Mouse (Mus musculus) heart, postnatal 25 days (tissue): Measurements from ENCODE around the gene Grn. TPM values are rescaled to one million over a fixed set of nuclear protein-coding genes. Genes with fewer than 3 reads are reported as not detected.

Experiments used
- DNase-seq: peaks from one replicate; pipeline ENCODE4 v3.0.0; 2022; ENCODE audit warnings: low spot score
- intact Hi-C: fragments of 180-260 bp; cut with DNase I; formaldehyde crosslinking; loops from one replicate; pipeline ENCODE4 v1.15.1; 2025
- total RNA-seq, 2 experiments: library from RNA; stranded (reverse); gene quantifications; 2 replicates each; pipeline ENCODE4 v1.2.3; 2021

Grn gene
- total RNA-seq, 2 experiments from 2014 or later: 101 to 104 TPM

DNA sequence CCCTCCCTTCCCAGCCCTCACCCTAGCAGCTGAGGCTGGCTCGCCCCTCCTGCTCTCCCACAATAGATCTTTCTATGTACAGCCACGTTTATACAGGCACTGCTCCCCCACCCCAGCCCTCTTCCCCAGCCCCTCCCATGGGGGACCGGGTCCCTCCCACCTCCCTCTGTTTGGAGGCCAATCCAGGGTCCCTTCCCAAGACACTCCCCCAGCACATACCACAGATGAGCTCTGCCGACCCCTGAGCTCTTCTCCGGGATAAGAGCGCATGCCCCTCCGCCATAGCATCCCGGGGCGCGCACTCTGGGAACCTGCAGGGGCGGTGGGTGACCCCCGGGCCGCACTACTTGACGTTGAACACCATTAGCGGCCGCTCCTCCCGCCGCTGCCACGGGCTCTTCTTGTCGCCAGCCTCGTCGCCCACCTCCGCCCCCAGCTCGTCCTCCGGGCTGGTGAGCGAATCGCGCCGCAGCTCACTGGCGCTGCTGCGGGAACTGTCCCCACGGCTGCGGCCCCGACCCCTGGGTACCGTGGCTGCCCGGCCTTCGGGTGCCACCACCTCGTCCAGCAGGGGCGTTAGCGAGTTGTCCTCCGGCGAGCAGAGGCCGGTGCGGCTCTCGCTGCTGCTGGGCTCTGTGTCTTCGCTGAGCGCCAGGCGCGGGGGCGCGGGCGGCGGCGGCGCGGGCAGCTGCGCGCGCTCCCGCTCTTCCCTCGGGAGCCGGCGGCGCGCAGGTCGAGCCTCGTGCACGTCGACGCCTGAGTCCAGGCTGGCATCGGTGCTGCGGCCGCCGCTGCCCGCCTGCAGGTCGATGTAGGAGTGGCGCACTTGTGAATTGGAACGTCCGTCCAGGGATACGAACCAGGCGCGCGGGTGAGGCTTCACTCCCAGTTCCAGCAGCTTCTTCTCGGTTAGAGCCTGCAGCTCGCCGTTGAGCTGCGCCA is 7.3 kb downstream of the Grn start:
- no peak for DNase-seq
- intact Hi-C loops: no loop called here

- intact Hi-C loops: no loop called here
- DNase-seq: no peak
These were observed 8.3 kb downstream of the Grn start for GRCm38 (mm10) chr11:102438212-102439092.

DNA sequence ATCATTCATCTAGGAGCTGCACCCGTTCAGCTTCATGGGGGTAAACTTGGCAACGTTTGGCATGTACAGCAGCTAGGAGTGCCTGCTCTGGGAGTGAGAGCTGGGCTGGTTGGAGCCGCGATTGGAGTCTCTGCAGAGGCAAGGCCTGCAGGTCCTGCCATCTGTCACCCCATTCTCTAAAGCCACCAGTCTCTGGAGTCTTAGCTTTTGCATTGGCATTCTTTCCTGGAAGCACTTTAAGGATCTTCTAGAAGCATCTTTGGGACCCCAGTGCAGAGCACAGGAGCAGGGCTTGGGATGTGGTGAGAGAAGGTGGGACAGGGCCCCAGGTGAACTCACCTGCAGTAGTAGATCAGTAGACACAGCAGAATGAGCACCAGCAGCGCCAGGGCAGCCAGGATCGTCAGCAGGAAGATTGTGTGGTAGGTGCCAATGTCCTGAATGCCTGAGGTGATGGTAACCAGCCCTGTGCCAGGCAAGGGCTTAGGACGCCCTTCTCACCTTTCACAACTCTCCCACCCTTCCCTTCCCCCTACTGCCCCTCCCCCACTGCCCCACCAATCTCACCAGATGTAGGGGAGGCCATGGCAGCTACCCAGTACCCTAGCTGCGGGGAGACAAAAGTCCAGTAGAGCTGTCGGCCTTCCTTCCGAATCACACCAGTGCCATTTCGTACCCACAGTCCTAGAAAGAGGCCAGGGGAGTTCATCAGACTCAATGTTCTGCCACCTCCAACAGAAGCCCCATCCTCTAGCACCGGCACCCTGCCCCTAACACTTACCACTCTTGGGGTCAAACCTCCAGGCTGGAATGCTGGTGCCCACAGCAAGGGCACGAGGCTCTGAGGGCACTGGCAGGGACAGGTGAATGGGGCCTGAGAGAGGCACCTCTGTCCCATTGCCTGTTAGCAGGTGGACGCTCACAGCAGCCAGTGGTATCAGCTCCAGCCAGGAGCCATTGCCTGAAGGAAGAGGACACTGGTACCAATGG is 9.3 kb downstream of the Grn start:
- DNase-seq: no peak
- intact Hi-C loops: no loop called here

- DNase-seq: no peak
- intact Hi-C loops: no loop called here
These were observed 10.1 kb downstream of the Grn start for GRCm38 (mm10) chr11:102440255-102440654.

- DNase-seq: no peak
- intact Hi-C loops: no loop called here
These were observed 11.3 kb downstream of the Grn start for GRCm38 (mm10) chr11:102441434-102441833.

- DNase-seq: no peak
These were observed 12.0 kb downstream of the Grn start for GRCm38 (mm10) chr11:102442089-102442488.

GRCm38 (mm10) chr11:102443740-102444139 is 13.6 kb downstream of the Grn start:
- intact Hi-C loops: no loop called here
- no peak for DNase-seq

More at GRCm38 (mm10) chr11:102442089-102442488, 12.0 kb downstream of the Grn start:
- intact Hi-C loops: no loop called here

- intact Hi-C loops: no loop called here
- no peak for DNase-seq
These were observed 14.2 kb downstream of the Grn start for GRCm38 (mm10) chr11:102444321-102444720.

- no peak for DNase-seq
- intact Hi-C loops: no loop called here
These were observed 14.7 kb downstream of the Grn start for GRCm38 (mm10) chr11:102444781-102445180.

DNA sequence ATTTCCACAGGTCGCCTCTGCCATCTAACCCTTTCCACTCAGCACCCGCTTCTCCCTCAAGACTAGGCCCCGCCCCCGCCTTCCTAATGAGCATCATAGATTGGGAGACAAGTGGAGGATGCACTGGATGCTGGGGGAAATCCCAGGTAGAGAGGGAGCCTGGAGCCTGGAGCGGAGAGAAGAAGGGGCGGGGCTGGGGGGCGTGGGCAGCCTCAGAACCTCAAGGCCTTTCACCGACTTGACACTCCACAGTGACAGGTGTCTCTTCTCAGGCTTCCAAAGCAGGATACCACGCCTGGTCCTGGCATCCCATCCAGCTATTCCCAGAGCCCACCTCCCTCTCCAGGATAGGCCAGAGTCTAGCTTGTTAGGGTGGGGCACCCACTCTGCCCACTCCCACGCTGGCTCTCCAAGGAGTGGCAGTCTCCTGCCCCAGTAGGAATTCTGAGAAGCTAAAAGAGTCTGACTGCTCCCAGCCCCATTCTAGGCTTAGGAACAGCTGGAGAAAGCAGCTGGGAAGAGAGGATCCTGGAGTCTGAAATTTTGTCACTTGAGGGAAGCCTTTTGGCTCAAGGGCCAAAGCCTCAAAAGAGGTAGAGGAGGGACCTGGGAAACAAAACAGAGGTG is 15.3 kb downstream of the Grn start:
- intact Hi-C loops: no loop called here
- DNase-seq: peak; percentile 61

- intact Hi-C loops: no loop called here
- DNase-seq: no peak
These were observed 15.8 kb downstream of the Grn start for GRCm38 (mm10) chr11:102445891-102446361.

- intact Hi-C loops: no loop called here
- DNase-seq: no peak
These were observed 16.7 kb downstream of the Grn start for GRCm38 (mm10) chr11:102446581-102447461.

- intact Hi-C loops: no loop called here
- peak; percentile 59 for DNase-seq
These were observed 17.4 kb downstream of the Grn start, which contains the start of gene Fam171a2 for GRCm38 (mm10) chr11:102447497-102447896. Fam171a2 (minus strand) TSS chr11:102447682.

DNA sequence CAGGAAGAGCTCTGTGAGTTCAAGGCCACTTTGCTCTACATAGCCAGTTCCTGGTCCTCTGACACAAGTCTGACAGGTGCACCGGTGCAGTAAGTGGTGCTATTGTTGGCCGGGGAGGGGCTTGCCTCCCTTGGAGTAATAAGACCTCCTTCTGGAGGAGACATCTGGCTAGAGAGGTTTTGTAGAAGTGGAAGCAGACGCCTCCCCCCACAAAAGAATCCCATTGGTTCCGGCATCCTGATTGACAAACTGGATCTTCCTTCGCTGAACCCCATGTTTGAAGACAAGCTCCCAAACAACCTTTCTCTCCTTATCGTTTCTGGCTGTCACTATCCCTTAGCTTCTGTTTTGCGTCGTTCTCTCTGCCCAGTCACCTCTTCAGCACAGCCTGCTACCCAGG is 18.2 kb downstream of the Grn start:
- DNase-seq: no peak
- intact Hi-C loops: no loop called here

DNA sequence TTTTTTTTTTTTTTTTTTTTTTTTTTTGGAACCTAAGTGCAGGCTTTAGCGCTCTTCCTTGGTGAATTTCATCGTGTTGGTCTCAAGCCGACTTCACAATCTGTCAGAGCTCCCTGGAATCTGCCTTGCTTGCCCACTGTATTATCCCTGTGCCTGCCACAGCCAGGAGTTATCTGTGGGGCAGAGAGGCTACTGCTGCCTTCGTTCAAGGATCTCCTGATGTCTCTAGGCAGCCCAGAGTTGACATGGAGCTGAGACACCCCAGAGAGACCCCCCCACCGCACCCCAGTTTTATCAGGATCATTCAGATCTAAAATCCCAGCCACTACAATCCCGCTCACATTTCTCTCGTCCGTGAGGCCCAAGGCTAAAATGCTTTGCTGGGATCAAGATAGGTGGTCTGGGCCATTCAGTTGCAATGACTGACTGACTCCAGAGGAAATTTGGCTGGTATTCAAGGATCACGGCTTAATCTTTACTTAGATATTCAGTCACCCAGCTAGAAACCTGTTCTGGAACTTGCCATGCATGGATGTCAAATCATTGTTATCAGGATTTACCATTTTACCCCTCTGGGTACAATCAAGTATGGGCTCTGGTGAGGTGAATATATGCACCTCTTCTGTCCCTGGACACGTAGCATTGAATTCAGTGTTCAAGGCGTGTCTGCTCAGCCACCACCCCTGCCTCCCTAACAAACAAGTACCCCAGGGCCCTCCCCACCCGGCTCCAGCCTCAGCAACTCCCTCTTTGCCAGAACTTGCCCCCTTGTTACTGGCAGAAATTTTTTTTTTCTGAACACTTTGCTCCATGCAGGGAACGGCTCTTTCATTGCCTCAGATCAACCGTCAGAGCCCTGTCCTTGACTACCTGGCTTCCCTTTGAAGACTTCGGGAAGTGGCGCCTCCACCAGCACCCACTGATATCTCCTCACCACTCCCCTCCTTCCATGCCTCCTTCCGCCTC is 19.2 kb downstream of the Grn start:
- intact Hi-C loops: no loop called here
- DNase-seq: no peak

- intact Hi-C loops: no loop called here
- no peak for DNase-seq
These were observed 23.0 kb downstream of the Grn start for GRCm38 (mm10) chr11:102453131-102453530.
